Mouse (Mus musculus) Muller cell, postnatal 12 days (primary cell): ENCODE measurements around the gene Blvra.

ENCODE experiments used
- DNase-seq: peaks from one replicate; pipeline ENCODE4 v3.0.0-alpha.2; 2015; ENCODE audit errors: inconsistent ontology term

The Blvra gene

DNA sequence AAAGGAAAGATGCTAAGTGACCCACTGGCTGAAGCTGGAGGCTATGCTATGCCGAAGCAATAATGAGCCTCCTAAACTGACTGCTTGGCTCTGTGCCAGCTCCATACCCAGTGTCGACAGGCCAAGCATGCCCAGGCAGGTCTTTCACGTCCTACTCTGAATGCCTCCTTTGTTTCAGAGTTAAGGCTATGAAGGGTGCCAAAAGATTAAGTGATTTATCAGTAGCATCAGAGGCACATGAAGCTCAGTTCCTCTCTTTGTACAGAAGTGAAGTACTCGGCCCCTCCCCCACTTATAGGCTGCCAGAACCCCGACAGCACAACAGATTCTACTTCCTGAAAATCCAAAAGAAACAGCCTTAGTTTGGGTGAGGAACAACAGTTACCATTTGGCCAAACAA is 66.5 kb downstream of the Blvra start:
- peak; percentile 77 for DNase-seq

DNA sequence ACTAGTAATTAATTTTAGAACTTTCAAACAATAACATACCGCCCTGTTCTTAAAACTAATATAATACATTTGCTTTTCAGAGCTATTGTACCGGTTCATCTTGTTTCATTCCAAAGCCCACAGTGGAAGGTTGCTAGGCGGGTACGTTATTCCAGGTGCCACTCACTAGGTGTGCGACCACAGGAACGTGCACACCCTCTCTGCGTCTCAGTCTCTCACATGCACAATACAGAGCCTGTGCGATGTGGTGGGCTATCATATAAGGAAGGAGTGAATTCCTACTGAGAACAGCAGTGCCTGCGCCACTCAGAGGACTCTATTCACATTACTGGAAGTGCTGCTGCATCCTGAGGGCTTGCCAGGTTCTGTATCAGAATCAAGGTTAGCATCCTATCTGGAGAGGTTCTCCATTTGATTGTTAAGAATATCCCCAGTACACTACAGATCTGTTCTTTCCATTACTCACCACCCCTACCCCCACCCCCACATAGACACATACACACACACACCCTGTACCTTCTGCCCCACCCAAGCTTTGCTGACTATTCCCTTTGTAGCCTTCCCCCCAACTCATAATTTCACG is 67.5 kb downstream of the Blvra start:
- no peak for DNase-seq

DNA sequence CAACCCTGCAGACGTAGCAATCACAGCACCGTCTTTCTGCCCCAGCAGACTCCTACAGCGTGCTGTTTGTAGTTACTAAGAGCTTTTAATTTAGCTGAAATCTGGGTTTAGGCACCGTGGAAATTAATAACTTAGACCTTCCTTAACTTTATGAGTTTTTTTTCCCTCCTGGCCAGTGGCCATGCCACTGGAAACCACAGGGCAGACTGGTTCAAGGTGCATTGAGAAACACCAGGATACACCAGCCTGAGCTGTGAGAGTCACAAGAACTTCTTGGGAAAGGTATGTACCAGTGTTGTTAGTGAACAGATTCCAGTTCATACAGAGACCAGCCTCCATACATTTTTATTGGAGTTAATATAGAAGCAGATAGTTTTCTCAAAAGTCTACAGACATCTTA is 68.0 kb downstream of the Blvra start:
- DNase-seq = no peak

DNA sequence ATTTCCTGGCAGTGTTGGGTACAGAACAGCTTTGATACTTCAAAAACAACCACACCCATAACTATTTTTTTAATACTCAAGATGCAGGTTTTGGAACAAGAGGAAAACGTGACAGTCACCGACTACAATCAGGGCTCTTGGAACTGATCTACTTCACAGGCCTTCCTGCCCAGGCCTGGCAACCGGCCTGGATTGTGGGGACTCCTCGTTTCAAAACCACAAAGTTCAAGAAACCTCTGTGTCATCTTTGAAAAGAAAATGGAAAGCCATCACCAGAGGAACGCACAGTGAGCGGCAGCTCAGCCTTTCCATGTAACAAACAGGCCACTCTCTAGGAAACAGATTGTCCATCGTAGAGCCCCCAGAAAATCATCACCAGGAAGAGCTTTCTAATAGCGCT is 68.6 kb downstream of the Blvra start:
- DNase-seq = peak; percentile 77

DNA sequence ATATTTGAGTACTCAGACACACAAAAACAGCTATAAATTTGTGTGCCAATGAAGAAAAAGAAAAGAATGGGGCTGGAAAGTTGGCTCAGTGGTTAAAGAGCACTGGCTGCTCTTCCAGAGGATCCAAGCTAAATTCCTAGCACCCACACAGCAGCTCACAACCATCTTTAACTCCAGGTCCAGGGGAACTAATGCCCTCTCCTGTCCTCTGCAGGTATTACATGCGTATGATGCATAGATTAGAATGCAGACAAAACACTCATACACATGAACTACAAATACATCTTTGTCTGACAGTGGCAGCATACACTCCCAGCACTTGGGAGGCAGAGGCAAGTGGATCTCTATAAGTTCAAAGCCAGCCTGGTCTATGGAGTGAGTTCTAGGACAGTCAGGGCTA is 69.1 kb downstream of the Blvra start:
- DNase-seq = no peak

DNA sequence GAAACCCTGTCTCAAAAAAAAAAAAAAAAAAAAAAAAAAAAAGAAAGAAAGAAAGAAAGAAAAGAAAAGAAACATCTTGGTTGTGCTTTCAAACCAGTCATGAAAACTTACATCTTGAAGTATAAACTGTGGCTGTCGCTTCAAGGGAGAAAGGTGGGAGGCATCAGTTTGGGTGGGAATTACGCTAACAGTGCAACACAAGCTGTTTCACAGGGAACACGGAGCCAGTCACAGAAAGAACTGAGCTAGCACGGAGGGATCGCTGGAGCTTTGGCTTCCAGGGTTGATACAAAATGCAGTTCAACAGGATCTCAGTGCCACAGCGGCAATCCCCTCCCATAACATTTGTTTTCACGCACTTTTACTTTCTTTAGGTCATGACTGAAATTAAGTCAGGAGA is 69.5 kb downstream of the Blvra start:
- DNase-seq = no peak

DNA sequence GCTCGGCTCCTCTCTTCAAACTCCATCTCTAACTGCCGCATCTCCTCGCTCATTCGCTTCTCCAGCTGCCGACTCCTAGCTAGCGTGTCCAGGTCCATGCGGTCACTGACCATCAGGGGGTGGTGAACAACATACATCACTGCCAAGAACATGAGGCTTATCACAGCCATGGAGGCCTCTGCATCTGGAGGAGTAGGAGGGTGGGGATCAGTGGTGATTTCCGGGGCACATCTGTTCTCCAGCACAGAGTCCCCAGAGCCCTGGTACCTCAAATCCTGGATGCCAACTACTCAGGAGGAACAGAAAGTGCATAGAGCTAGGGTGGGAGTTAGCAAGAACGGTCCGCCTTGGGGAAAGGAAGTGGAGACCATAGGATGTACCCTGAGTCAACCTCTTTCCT is 71.6 kb downstream of the Blvra start:
- no peak for DNase-seq

DNA sequence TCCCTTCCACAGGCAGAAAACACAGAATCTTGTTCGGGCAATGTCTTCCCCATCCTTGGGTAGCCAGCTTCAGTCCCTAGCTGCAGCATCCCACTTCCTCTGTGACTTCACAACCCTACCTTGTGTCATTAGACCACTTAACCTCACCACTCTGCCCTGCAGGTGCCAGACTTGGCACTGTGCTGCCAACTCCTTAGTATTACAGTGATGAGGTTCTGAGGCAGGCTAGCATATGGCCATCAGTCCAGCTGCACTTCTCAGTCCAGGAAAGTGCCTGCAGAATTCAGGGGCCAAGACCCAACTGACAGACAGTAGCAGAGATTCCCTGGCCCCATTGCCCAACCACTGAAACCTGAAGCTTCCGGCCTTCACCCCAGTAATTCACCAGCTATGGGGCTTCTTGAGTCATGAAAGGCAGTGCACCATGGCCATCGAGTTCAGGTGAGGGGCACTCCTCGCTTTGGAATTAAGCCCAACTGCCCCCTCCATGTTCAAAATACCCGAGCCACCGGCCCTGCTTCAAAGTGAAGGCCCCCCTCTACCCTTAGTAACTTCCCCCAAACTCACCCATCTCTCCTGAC is 72.2 kb downstream of the Blvra start:
- DNase-seq = no peak

DNA sequence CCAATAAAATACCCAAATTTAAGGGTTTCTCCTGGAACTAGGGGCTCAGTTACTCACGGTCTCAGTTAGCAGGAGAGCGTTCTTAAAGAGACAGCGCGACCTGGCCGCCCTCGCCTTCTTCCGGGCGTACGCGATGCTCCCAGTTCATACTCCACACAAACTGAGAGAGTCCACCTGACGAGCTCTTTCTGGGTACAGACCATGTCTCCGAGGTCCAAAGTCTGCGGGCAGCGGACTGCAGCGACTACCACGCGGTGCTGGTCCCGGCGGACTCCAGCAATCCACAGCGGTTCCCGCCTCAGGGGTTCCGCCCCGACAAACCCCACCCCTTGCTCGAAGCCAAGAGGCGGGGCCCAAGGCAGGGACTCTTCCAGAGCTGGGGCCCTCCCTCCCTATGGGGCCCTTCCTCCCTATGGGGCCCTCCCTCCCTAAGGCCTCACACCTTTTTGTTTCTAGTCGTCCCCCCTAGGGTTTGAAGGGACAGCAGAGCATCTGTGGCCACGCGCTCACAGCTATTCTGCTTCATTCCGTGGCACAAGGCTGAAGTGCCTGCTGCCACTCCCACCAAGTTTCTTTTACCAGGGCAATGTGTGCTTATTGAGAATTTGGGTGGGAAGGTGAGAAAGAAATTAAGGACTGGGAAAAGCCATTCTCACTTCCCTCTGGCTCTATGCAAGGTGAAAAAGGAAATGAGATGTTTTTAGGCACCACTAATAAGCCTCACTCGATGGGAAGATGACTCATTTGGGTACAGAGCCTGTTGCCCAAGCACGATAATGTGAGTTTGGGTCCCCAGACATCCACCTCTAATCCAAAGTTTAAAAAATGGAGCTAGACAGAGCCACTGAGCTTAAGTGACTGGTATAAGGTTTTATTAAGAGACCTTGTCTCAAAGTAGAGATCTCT is 72.9 kb downstream of the Blvra start, which contains the start of gene Itpripl1:
Gene Itpripl1, minus strand, starts transcription at position 285 of the 906 bp plus-strand sequence.
- peak; percentile 80 for DNase-seq

DNA sequence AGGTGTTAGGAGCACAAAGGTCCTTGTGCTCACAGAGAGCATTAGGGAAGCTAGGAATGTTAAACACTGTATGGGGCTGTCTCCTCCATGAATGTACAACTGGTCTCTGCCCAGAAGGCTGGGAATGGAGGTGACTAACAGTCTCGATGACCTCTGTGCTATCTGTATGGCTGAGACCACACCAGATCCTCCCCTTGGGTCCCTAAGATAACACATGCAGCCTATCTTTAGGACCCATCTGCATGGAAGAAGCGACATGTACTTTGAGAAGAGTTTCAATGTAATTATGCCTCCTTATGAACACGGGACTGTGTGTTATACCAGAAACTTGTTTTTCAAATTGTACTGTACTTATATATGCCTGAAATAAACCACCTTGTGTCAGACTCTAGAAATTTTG is 75.2 kb downstream of the Blvra start:
- DNase-seq = no peak
